Mouse (Mus musculus): Measurements from ENCODE around the gene Gm20809. TPM values are rescaled to one million over a fixed set of nuclear protein-coding genes. Genes with fewer than 3 reads are reported as not detected.
"Not testable (repeated sequence)": the region's sequence is repeated elsewhere in the genome, so short reads cannot be mapped to it uniquely, and the experiment has no call there.

Gene Gm20809
- polyA plus RNA-seq (2015; fragmentation: Nextera tagmentation; extraction: Ambion mirVana), result not detected in 2 replicates

GRCm38 (mm10) chrY:24454757-24455156, at the start of gene Gm20809:
Gm20809 (plus strand) TSS chrY:24455057.
- H3K4me2 ChIP-seq (replicated peaks; ENCODE audit: low read depth, low read length); H3K27me3 ChIP-seq (ENCODE audit: insufficient read depth, low read length); ATAC-seq (ENCODE audit: low FRiP score, low TSS enrichment); H3K4me3 ChIP-seq (ENCODE audit: low read length); H3K9me3 ChIP-seq (ENCODE audit: low read length); H3K9ac ChIP-seq (replicated peaks; ENCODE audit: low read length); H3K36me3 ChIP-seq (ENCODE audit: insufficient read depth, low read length); H3K4me1 ChIP-seq (ENCODE audit: insufficient read depth, low read length); H3K27ac ChIP-seq (ENCODE audit: low read length): not testable (repeated sequence)
- no CpG with 5 or more reads among the region's 3 CpGs for WGBS

All from kidney, embryonic 16.5 days (tissue).